Mouse (Mus musculus): ENCODE measurements at regions not wholly inside any gene's neighbourhood (a gene's known extent, or its start where the extent isn't known, plus 50 kb on each side); places are given as distances from the start of the nearest gene placed in this dataset.

- no peak for DNase-seq (ENCODE audit: low spot score in 2 of 2)
- intact Hi-C loops (cut with DNase I): no loop called here
These were observed 51.1 kb upstream of the Adra1b start for GRCm38 (mm10) chr11:43952151-43952550.

DNA sequence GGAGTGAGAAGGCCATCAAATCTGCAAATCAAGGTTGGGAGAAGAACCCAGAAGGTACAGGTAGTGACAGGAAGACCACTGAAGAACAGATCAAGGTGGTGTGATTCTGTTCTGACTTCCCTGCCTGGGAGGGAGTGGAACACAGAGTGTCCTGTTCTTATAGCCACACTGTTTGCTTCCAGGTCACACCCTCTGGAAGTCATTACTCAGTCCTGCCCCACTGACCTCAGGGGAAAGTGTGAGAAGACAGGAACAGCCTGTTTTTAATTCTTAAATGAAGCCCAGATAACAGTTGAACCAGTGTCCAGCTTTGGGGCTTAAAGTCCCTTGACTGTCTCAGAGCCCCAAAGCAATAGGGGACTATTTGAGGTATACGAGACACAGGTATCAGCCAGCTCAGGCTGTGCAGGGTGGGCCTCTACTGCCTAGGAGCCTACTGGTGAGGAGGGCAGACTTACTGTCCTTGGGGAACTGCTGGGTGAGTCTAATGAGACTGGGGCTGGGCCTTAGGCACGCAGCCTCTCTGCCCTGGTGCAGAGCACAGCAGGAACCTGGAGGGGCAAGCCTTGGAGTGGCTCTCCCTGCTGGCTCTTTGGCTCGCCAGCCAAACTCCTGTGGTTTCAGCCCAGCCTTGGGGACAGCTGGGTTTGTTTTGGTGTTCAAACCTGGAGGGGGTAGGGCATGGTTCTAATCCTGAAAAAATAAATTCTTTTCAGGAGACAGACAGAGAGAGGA lies 57.4 kb upstream of the Adra1b start:
- intact Hi-C loops (cut with DNase I): no loop called here
- DNase-seq (ENCODE audit: low spot score in 2 of 2): no peak

GRCm38 (mm10) chr11:43958976-43959315 lies 57.9 kb upstream of the Adra1b start:
- intact Hi-C loops (cut with DNase I): no loop called here
- no peak for DNase-seq (ENCODE audit: low spot score in 2 of 2)

DNA sequence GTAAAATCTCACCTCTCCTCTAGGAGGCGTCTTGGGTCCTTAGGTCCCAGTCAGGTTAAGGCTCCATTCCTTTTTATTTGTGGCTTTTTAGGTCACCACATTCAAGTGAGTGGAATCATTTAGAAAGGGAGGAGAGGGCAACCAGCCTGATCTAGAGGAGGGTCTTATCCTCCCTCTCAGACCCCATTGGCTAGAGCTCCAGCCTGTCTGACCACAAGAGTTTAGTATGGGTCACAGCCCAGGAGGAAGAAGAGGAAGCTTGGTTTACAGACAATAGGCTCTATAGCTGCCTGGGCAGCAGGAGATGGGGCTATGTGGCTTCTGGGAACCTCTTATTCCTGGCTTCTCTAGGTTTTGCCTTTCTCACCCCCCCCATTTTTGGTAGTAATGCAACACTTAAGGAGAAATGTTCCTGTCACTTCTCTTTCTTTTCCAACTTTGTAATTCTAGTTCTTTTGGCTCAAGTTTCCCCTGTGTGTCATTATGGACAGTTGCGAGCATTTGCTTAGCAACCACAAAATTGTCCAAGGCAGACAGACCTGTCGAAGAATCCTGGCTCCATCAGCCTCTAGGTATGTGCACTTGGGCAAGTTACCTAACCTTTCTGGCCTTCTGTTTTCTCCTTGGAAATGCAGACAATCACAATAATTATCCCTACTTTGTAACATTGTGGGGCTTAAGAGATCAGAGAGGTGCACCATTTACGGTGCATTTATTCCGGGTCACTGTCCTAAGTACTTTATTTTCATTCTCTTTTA lies 59.5 kb upstream of the Adra1b start:
- intact Hi-C loops (cut with DNase I): no loop called here
- no peak for DNase-seq (ENCODE audit: low spot score in 2 of 2)

- intact Hi-C loops (cut with DNase I): no loop called here
- DNase-seq (ENCODE audit: low spot score in 2 of 2): no peak
These were observed 60.5 kb upstream of the Adra1b start for GRCm38 (mm10) chr11:43961398-43962070.

- intact Hi-C loops (cut with DNase I): no loop called here
- DNase-seq (ENCODE audit: low spot score in 2 of 2): no peak
These were observed 66.8 kb upstream of the Adra1b start for GRCm38 (mm10) chr11:43967764-43968163.

DNA sequence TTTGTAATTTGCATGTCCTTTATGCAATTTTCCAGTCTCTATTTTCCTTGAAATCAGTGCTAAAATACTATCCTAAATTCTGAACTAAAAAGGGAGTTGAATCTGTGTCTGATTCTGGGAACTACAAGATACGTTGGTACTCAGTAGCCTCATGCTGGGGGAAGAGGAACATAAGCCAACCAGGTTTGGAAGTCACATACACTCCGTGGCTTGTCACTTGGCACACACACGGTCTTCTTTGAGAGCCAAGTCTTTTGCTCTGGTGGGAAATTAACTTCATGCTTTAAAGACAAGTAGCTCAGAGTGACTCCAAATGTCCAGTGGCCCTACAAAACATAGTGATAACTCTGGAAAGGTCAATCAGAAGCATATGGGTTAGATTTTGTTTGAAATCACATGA lies 70.9 kb upstream of the Adra1b start:
- intact Hi-C loops (cut with DNase I): no loop called here
- no peak for DNase-seq (ENCODE audit: low spot score in 2 of 2)

- intact Hi-C loops (cut with DNase I): no loop called here
- DNase-seq (ENCODE audit: low spot score in 2 of 2): no peak
These were observed 75.0 kb upstream of the Adra1b start for GRCm38 (mm10) chr11:43976024-43976423.

DNA sequence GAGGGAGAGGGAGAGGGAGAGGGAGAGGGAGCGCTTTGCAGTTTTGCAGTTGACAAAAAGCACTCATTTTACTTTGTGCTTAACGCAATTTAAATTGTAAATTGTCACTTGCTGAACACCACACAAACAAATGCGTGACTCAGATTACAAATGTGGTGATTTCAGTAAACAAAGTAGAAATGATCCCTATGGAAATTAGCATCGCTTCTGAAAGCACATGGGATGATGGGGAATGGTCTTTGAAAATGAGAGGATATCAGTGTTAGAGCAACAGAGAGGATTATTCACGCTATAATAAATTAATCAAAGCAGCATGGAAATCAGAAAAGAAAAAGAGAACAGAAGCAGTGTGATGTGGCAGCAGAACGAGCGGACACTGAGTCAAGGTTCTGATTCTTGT lies 78.4 kb upstream of the Adra1b start:
- intact Hi-C loops (cut with DNase I): no loop called here
- DNase-seq (ENCODE audit: low spot score in 2 of 2): no peak

DNA sequence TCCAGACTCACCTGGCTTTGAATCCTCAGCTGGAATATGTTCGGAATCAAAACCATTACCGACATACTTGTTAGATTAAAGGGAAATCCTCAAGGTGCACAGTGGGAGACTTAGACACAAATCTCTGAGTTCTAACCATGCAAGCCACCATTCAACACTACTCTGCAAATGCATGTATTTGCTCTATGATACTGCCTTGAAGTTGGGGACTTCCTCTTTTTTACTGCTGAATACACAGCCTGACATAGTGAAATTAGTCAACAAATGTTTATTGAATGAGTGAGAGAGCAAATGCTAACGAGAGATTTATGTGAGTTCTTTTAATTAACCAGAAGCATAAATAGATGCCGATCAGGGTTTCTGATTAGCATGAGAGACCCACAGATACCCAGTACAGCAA lies 79.4 kb upstream of the Adra1b start:
- intact Hi-C loops (cut with DNase I): no loop called here
- DNase-seq (ENCODE audit: low spot score in 2 of 2): no peak

- intact Hi-C loops (cut with DNase I): no loop called here
These were observed 89.0 kb upstream of the Adra1b start for GRCm38 (mm10) chr11:43989911-43990430.

GRCm38 (mm10) chr11:43992011-43992471 lies 91.0 kb upstream of the Adra1b start:
- intact Hi-C loops (cut with DNase I): no loop called here
- no peak for DNase-seq (ENCODE audit: low spot score in 2 of 2)

More at GRCm38 (mm10) chr11:43989911-43990430, 89.0 kb upstream of the Adra1b start:
- DNase-seq (ENCODE audit: low spot score in 2 of 2): no peak

DNA sequence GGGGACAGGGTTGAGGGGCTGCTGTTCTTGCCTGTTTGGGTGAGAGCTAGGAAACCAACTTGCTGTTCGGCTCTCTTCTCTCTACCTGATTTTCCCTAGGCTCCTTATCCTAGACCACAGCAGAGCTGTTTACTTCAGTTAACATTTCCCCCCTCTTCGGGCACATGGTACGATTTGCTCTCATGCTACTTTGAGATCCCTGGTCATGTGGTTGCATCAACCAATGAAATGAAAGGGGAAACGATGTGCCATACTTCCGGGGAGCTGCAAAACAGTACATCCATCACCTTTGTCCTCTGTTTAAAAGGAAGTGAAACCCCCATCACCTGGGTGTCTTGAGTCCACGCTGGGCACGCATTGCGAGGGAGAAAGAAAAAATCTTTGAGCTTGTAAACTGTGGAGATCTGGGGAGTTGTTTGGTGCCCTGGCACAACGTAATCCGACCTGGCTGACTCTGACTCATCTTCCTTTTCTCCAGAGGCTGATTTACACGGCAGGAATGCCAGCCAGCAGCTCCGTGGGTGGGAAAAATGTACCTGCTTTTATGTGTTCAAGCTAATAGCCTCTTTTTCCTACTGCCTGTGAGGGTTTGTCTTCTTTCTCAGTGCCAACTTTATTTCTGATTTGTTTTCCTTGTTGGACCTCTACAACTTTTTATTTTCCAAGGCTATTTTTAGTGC lies 97.2 kb upstream of the Adra1b start:
- DNase-seq (ENCODE audit: low spot score in 2 of 2): no peak
- intact Hi-C loops (cut with DNase I): no loop called here

- no peak for DNase-seq (ENCODE audit: low spot score in 2 of 2)
- intact Hi-C loops (cut with DNase I): no loop called here
These were observed 99.0 kb upstream of the Adra1b start for GRCm38 (mm10) chr11:44000056-44000455.

- intact Hi-C loops (cut with DNase I): no loop called here
- no peak for DNase-seq (ENCODE audit: low spot score in 2 of 2)
These were observed 101.0 kb upstream of the Adra1b start for GRCm38 (mm10) chr11:44001843-44002589.

DNA sequence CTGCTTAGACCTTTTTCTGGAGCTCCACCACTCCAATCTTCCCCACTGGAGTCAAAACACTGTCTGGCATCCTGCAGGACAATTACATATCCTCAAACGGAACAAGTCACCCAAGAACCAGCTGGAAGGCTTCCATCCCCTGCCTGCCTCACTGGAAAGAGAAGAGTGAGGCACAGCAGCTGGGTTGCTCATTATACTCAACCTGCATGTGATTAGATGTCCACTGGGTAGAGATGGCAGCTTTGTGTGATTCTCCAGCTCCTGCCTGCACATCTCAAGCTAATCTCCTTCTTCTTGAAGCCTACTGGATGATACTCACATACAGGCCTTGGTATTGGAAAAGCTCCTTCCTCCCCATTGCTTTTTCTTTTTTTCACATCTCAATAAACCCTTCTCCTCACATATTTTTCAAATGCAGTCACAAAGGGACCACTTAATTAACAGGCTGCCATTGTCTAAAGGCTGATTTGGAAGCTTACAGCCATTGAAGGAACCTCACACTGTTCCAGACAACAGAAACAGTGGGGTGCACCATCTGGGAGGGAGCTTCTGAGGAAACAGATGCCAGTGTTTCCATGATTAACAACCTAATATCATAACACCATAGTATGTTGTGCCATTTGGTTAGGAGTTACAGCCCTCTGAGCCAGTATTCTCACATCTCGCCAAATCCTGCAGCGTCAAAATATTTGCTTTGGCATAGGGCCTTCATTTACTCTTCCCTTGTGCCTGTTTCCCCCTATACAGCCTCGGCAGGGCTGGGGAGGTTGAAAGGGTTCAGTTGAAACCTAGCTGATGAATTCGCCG lies 101.9 kb upstream of the Adra1b start:
- no peak for DNase-seq (ENCODE audit: low spot score in 2 of 2)

GRCm38 (mm10) chr11:44007526-44008040 lies 106.6 kb upstream of the Adra1b start:
- intact Hi-C loops (cut with DNase I): no loop called here
- no peak for DNase-seq (ENCODE audit: low spot score in 2 of 2)

More for the DNA sequence above, 101.9 kb upstream of the Adra1b start:
- intact Hi-C loops (cut with DNase I): no loop called here

GRCm38 (mm10) chr11:44012314-44012713 lies 111.3 kb upstream of the Adra1b start:
- intact Hi-C loops (cut with DNase I): no loop called here
- no peak for DNase-seq (ENCODE audit: low spot score in 2 of 2)
